Mouse (Mus musculus) thymus, adult 2 months (tissue): ENCODE data around the gene Zgrf1.

Experiments used
- CTCF ChIP-seq: fragments of 200-500 bp; IDR thresholded peaks from 2 replicates; pipeline ENCODE4 v1.5.1; 2012; ENCODE audit warnings: mild to moderate bottlenecking, control low read depth, low read length, moderate library complexity, borderline replicate concordance; ENCODE audit not compliant: control insufficient read depth, poor library complexity, insufficient read depth; ENCODE audit errors: extremely low read depth
- POLR2A ChIP-seq: fragments of 200-500 bp; IDR thresholded peaks from 2 replicates; pipeline ENCODE4 v1.6.1; 2012; ENCODE audit warnings: mild to moderate bottlenecking, low read length, control low read depth, moderate library complexity; ENCODE audit not compliant: control insufficient read depth, poor library complexity, insufficient read depth; ENCODE audit errors: extremely low read depth

DNA sequence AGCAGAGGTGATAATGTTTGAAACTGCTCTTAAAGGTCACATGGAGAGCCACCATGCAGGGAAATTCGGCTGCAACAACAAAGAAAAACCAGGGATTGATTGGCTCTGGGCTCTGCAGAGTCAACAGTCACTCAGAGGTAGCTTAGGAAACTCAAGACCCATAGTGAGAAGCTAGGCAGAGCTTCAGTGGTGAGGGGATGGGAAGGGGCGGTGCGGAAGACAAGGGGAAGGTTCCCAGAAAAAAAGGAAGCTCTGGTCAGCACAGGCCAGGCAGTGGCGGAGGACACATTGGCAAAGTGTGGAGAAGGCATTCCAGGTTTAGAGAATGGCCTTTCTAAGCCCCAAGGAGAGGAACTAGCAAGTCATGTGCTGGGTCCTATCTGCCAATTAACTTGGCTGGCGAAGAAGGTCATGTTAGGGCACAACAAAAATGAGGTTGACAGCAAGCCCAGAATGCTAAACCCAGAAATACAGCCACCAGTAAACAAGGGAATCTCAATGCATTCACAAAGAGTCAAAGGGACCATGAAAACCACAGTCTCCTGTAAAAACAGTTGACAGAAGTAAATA is 25.7 kb upstream of the Zgrf1 start:
- TF ChIP-seq POLR2A = no peak
- no peak for TF ChIP-seq CTCF
